Mouse (Mus musculus): Measurements from ENCODE around the gene Ubac2. TPM values are rescaled to one million over a fixed set of nuclear protein-coding genes. Genes with fewer than 3 reads are reported as not detected.
A peak's percentile ranks its signal among the peaks of the same experiment; 100 is the strongest.

The Ubac2 gene
- polyA plus RNA-seq, 2 experiments, result 46.3 to 66.9 TPM

GRCm38 (mm10) chr14:122048816-122049215 lies 170.4 kb downstream of the Ubac2 start:
- H3K4me1 ChIP-seq (ENCODE audit: control insufficient read depth, insufficient read depth, low read length), result no peaks in the 10 kb centered on the region
- ATAC-seq (ENCODE audit: low FRiP score, low read depth), result no peak
- no peak overlapping the region for H3K4me3 ChIP-seq (replicated peaks; ENCODE audit: low read length)
- no peaks in the 10 kb centered on the region for H3K9me3 ChIP-seq (ENCODE audit: control insufficient read depth, low read length)
- no peak overlapping the region for H3K4me2 ChIP-seq (replicated peaks; ENCODE audit: low read depth, low read length, severe bottlenecking)
- no peak for TF ChIP-seq POLR2A (IDR thresholded peaks at IDR 0.05; ENCODE audit: borderline replicate concordance, extremely low read depth, insufficient read depth, insufficient read length)
- DNase-seq (ENCODE audit: low spot score), result no peak
- no peaks in the 10 kb centered on the region for H3K36me3 ChIP-seq (ENCODE audit: control insufficient read depth, insufficient read depth, low read length)
- no peak overlapping the region for H3K27ac ChIP-seq (replicated peaks; ENCODE audit: low read depth, low read length)
- 78% methylated on average over 9 of the region's 9 CpGs for WGBS
- H3K9ac ChIP-seq (ENCODE audit: low read depth, low read length, severe bottlenecking), result no peak overlapping the region
- H3K27me3 ChIP-seq (ENCODE audit: control insufficient read depth, insufficient read depth, low read length), result no peaks in the 10 kb centered on the region

DNA sequence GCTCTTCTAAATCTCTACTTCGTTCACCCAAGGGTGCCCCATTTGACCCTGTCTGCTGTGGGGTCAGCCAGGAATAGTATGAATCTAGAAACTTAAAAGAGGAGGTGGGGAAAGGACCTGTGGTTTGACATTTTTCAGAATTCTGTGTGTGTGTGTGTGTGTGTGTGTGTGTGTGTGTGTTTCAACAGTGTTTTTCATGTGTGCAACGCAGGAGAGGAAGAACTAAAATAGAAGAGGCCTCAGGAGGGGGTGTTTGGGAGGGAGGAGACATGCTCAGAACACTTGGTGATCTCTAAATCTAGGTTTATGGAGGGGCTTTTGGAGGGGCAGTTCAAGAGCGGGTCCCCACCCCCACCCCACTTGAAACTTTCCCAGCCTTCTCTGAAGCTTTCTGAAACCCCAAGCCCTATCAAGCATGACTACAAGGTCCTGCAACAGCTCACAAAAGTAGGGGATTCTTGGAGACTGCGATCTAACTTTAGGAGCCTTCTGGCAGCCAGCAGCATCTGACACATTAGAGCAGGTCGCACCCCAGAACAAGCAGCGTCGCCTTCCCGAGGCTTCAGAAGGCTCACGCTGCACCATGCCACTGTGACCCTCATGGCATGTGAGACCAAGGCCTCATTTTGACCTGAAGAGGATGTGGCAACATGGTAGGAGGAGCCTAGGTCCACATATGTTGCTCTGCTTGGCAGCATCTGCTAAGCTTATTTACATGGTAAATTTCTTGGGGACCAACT lies 174.6 kb downstream of the Ubac2 start:
- no peaks in the 10 kb centered on the region for H3K36me3 ChIP-seq (ENCODE audit: control insufficient read depth, insufficient read depth, low read length)
- ATAC-seq (ENCODE audit: low FRiP score, low read depth) (no peak), DNase-seq (ENCODE audit: low spot score) (no peak)
- no peaks in the 10 kb centered on the region for H3K27me3 ChIP-seq (ENCODE audit: control insufficient read depth, insufficient read depth, low read length)
- TF ChIP-seq POLR2A (IDR thresholded peaks at IDR 0.05; ENCODE audit: borderline replicate concordance, extremely low read depth, insufficient read depth, insufficient read length), result no peak
- 76% methylated on average over 9 of the region's 9 CpGs for WGBS
- H3K4me1 ChIP-seq (ENCODE audit: control insufficient read depth, insufficient read depth, low read length), result no peaks in the 10 kb centered on the region
- no peaks in the 10 kb centered on the region for H3K9me3 ChIP-seq (ENCODE audit: control insufficient read depth, low read length)
- no peak overlapping the region for H3K27ac ChIP-seq (replicated peaks; ENCODE audit: low read depth, low read length)
- H3K4me3 ChIP-seq (replicated peaks; ENCODE audit: low read length), result no peak overlapping the region
- no peak overlapping the region for H3K9ac ChIP-seq (ENCODE audit: low read depth, low read length, severe bottlenecking)
- no peak overlapping the region for H3K4me2 ChIP-seq (replicated peaks; ENCODE audit: low read depth, low read length, severe bottlenecking)

GRCm38 (mm10) chr14:122056871-122057270 lies 178.5 kb downstream of the Ubac2 start:
- no peak for TF ChIP-seq POLR2A (IDR thresholded peaks at IDR 0.05; ENCODE audit: borderline replicate concordance, extremely low read depth, insufficient read depth, insufficient read length)
- no peak overlapping the region for H3K9ac ChIP-seq (ENCODE audit: low read depth, low read length, severe bottlenecking)
- DNase-seq (ENCODE audit: low spot score) (no peak), ATAC-seq (ENCODE audit: low FRiP score, low read depth) (no peak)
- no peaks in the 10 kb centered on the region for H3K9me3 ChIP-seq (ENCODE audit: control insufficient read depth, low read length)
- H3K4me2 ChIP-seq (replicated peaks; ENCODE audit: low read depth, low read length, severe bottlenecking), result no peak overlapping the region
- H3K4me3 ChIP-seq (replicated peaks; ENCODE audit: low read length), result no peak overlapping the region
- H3K4me1 ChIP-seq (ENCODE audit: control insufficient read depth, insufficient read depth, low read length), result no peaks in the 10 kb centered on the region
- no peak overlapping the region for H3K27ac ChIP-seq (replicated peaks; ENCODE audit: low read depth, low read length)
- no peaks in the 10 kb centered on the region for H3K27me3 ChIP-seq (ENCODE audit: control insufficient read depth, insufficient read depth, low read length)
- no peaks in the 10 kb centered on the region for H3K36me3 ChIP-seq (ENCODE audit: control insufficient read depth, insufficient read depth, low read length)
- WGBS, result 64% methylated on average over 6 of the region's 6 CpGs

- 21% methylated on average over 2 of the region's 2 CpGs for WGBS
Measured at GRCm38 (mm10) chr14:122057941-122058346, 179.5 kb downstream of the Ubac2 start.

GRCm38 (mm10) chr14:122060642-122061041 lies 182.2 kb downstream of the Ubac2 start:
- 10% methylated on average over 3 of the region's 3 CpGs for WGBS
- Histone ChIP-seq H3K9me3 (ENCODE audit: control insufficient read depth, low read length) (no peaks in the 10 kb centered on the region), H3K4me2 (replicated peaks; ENCODE audit: low read depth, low read length, severe bottlenecking) (no peak overlapping the region), H3K27me3 (ENCODE audit: control insufficient read depth, insufficient read depth, low read length) (no peaks in the 10 kb centered on the region), H3K4me1 (ENCODE audit: control insufficient read depth, insufficient read depth, low read length) (no peaks in the 10 kb centered on the region), H3K4me3 (replicated peaks; ENCODE audit: low read length) (no peak overlapping the region), H3K27ac (replicated peaks; ENCODE audit: low read depth, low read length) (no peak overlapping the region), H3K36me3 (ENCODE audit: control insufficient read depth, insufficient read depth, low read length) (no peaks in the 10 kb centered on the region), H3K9ac (ENCODE audit: low read depth, low read length, severe bottlenecking) (no peak overlapping the region)
- no peak for TF ChIP-seq POLR2A (IDR thresholded peaks at IDR 0.05; ENCODE audit: borderline replicate concordance, extremely low read depth, insufficient read depth, insufficient read length)
- no peak for ATAC-seq (ENCODE audit: low FRiP score, low read depth)
- peak; percentile 75 for DNase-seq (ENCODE audit: low spot score)

More at GRCm38 (mm10) chr14:122057941-122058346, 179.5 kb downstream of the Ubac2 start:
- ATAC-seq (ENCODE audit: low FRiP score, low read depth) (no peak), DNase-seq (ENCODE audit: low spot score) (no peak)
- Histone ChIP-seq H3K9me3 (ENCODE audit: control insufficient read depth, low read length) (no peaks in the 10 kb centered on the region), H3K4me1 (ENCODE audit: control insufficient read depth, insufficient read depth, low read length) (no peaks in the 10 kb centered on the region), H3K4me3 (replicated peaks; ENCODE audit: low read length) (no peak overlapping the region), H3K27me3 (ENCODE audit: control insufficient read depth, insufficient read depth, low read length) (no peaks in the 10 kb centered on the region), H3K36me3 (ENCODE audit: control insufficient read depth, insufficient read depth, low read length) (no peaks in the 10 kb centered on the region), H3K27ac (replicated peaks; ENCODE audit: low read depth, low read length) (no peak overlapping the region), H3K9ac (ENCODE audit: low read depth, low read length, severe bottlenecking) (no peak overlapping the region), H3K4me2 (replicated peaks; ENCODE audit: low read depth, low read length, severe bottlenecking) (no peak overlapping the region)
- TF ChIP-seq POLR2A (IDR thresholded peaks at IDR 0.05; ENCODE audit: borderline replicate concordance, extremely low read depth, insufficient read depth, insufficient read length), result no peak

Data from limb, embryonic 14.5 days (tissue).